Mouse (Mus musculus) lung, postnatal 0 days (tissue): ENCODE results near the gene Pramef12.

ENCODE experiments used
- CTCF ChIP-seq: IDR thresholded peaks from 2 replicates; pipeline ENCODE4 v1.5.1; 2016; ENCODE audit warnings: antibody characterized with exemption, mild to moderate bottlenecking
- EP300 ChIP-seq: IDR thresholded peaks from 2 replicates; pipeline ENCODE4 v1.6.1; 2016; ENCODE audit warnings: antibody characterized with exemption, mild to moderate bottlenecking, control low read depth

GRCm38 (mm10) chr4:144441582-144441981, 33.3 kb upstream of the Pramef12 start:
- TF ChIP-seq CTCF: no peak
- TF ChIP-seq EP300: no peak
